Mouse (Mus musculus) midbrain, embryonic 13.5 days (tissue): ENCODE data around the gene Tdpoz4. TPM values are rescaled to one million over a fixed set of nuclear protein-coding genes. Genes with fewer than 3 reads are reported as not detected.
"Not testable (repeated sequence)": the region's sequence is repeated elsewhere in the genome, so short reads cannot be mapped to it uniquely, and the experiment has no call there.

Experiments used
- ATAC-seq: fragments of 200-750 bp; cut with Nextera tagmentation; 2 replicates; pipeline ENCODE4 v1.8.0; 2017; ENCODE audit warnings: mild to moderate bottlenecking, moderate TSS enrichment, moderate library complexity
- H3K27ac ChIP-seq: fragments of 300-500 bp; sonication (generic); 2 replicates; pipeline ENCODE4 v1.5.1; 2015; ENCODE audit warnings: inconsistent platforms, mild to moderate bottlenecking, moderate library complexity
- H3K27me3 ChIP-seq: fragments of 300-500 bp; sonication (generic); 2 replicates; pipeline ENCODE4 v1.6.1; 2015; ENCODE audit warnings: mild to moderate bottlenecking, inconsistent platforms
- H3K36me3 ChIP-seq: fragments of 300-500 bp; sonication (generic); 2 replicates; pipeline ENCODE4 v1.6.1; 2015; ENCODE audit warnings: mild to moderate bottlenecking, inconsistent platforms
- H3K4me1 ChIP-seq: fragments of 300-500 bp; sonication (generic); replicated peaks from 2 replicates; pipeline ENCODE4 v1.6.1; 2015; ENCODE audit warnings: inconsistent platforms
- H3K4me2 ChIP-seq: fragments of 300-500 bp; sonication (generic); replicated peaks from 2 replicates; pipeline ENCODE4 v1.6.1; 2015; ENCODE audit warnings: moderate library complexity, mild to moderate bottlenecking, inconsistent platforms
- H3K4me3 ChIP-seq: fragments of 300-500 bp; sonication (generic); replicated peaks from 2 replicates; pipeline ENCODE4 v1.5.1; 2015; ENCODE audit warnings: mild to moderate bottlenecking, inconsistent platforms
- H3K9ac ChIP-seq: fragments of 300-500 bp; sonication (generic); replicated peaks from 2 replicates; pipeline ENCODE4 v1.6.1; 2015; ENCODE audit warnings: mild to moderate bottlenecking, inconsistent platforms
- H3K9me3 ChIP-seq: fragments of 300-500 bp; sonication (generic); 2 replicates; pipeline ENCODE4 v1.6.1; 2016; ENCODE audit warnings: mild to moderate bottlenecking, inconsistent platforms
- WGBS: fragments of 180-500 bp; shearing (Covaris S2); methylation state at CpG from one replicate; pipeline ENCODE4 v1.1.7; 2015; 5-methylcytosine and 5-hydroxymethylcytosine counted together
- polyA plus RNA-seq: library from polyadenylated mRNA; unstranded; fragments of >200 nt; fragmentation: Nextera tagmentation; extraction: Ambion mirVana; gene quantifications from 2 replicates; pipeline ENCODE4 v1.2.1, GENCODE M21; 2015

The Tdpoz4 gene
- not detected in 2 replicates for polyA plus RNA-seq

GRCm38 (mm10) chr3:93796098-93796497, at the start of gene Tdpoz4:
Gene Tdpoz4, plus strand, starts transcription at chr3:93796398.
- not testable (repeated sequence) for H3K4me1 ChIP-seq, H3K27me3 ChIP-seq, H3K4me3 ChIP-seq, ATAC-seq, H3K27ac ChIP-seq, H3K36me3 ChIP-seq, H3K4me2 ChIP-seq, H3K9ac ChIP-seq, H3K9me3 ChIP-seq

- not testable (repeated sequence) for ATAC-seq, H3K4me2 ChIP-seq, H3K9me3 ChIP-seq, H3K4me1 ChIP-seq, H3K36me3 ChIP-seq, H3K27me3 ChIP-seq, H3K9ac ChIP-seq, H3K27ac ChIP-seq, H3K4me3 ChIP-seq
- 93% methylated on average over 18 of the region's 18 CpGs for WGBS
These were observed 42.2 kb upstream of the Tdpoz4 start for GRCm38 (mm10) chr3:93754022-93754421.

- 81% methylated on average over 1 of the region's 1 CpGs for WGBS
- not testable (repeated sequence) for ATAC-seq, H3K4me1 ChIP-seq, H3K9me3 ChIP-seq, H3K4me3 ChIP-seq, H3K9ac ChIP-seq, H3K27ac ChIP-seq, H3K36me3 ChIP-seq, H3K4me2 ChIP-seq, H3K27me3 ChIP-seq
These were observed 23.5 kb upstream of the Tdpoz4 start, which contains the start of gene Gm5773 for GRCm38 (mm10) chr3:93772700-93773099. Gene Gm5773, plus strand, starts transcription at chr3:93773000.

GRCm38 (mm10) chr3:93813341-93813740, 17.1 kb downstream of the Tdpoz4 start:
- not testable (repeated sequence) for H3K4me1 ChIP-seq, H3K36me3 ChIP-seq, H3K9me3 ChIP-seq, H3K27ac ChIP-seq, H3K27me3 ChIP-seq, H3K9ac ChIP-seq, H3K4me3 ChIP-seq, H3K4me2 ChIP-seq, ATAC-seq

- H3K27ac ChIP-seq, H3K4me2 ChIP-seq, ATAC-seq, H3K9ac ChIP-seq, H3K36me3 ChIP-seq, H3K9me3 ChIP-seq, H3K27me3 ChIP-seq, H3K4me3 ChIP-seq, H3K4me1 ChIP-seq: not testable (repeated sequence)
- 78% methylated on average over 1 of the region's 1 CpGs for WGBS
These were observed 29.5 kb downstream of the Tdpoz4 start, which contains the start of gene Tdpoz3 for GRCm38 (mm10) chr3:93825720-93826119. Gene Tdpoz3, plus strand, starts transcription at chr3:93826020.

Other genes starting within 250 kb of the Tdpoz4 start
- gene S100a10, start 241.3 kb upstream of the Tdpoz4 start, polyA plus RNA-seq: 90.8 and 93.2 TPM in 2 replicates
- gene Tdpoz2, start 143.7 kb upstream of the Tdpoz4 start, polyA plus RNA-seq: not detected in 2 replicates
- gene Tdpoz1, start 120.1 kb upstream of the Tdpoz4 start, polyA plus RNA-seq: not detected in 2 replicates
- not detected in 2 replicates for gene Gm37596, start 103.3 kb upstream of the Tdpoz4 start, polyA plus RNA-seq
- gene Gm5773, start 23.4 kb upstream of the Tdpoz4 start, polyA plus RNA-seq: not detected in 2 replicates
- not detected in 2 replicates for gene Tdpoz3, start 29.6 kb downstream of the Tdpoz4 start, polyA plus RNA-seq
- gene Gm9117, start 147.1 kb downstream of the Tdpoz4 start, polyA plus RNA-seq: not detected in 2 replicates
- gene Tdpoz5, start 164.9 kb downstream of the Tdpoz4 start, polyA plus RNA-seq: not detected in 2 replicates